ENCODE assay signal across 8 mouse cellular contexts in genomic region chr8:105825506-105825905, GRCm38 (mm10). TPM values are rescaled to one million over a fixed set of nuclear protein-coding genes. Genes with fewer than 3 reads are reported as not detected.
DNase-seq lines count a peak whose midpoint lies in the region; ATAC-seq and TF ChIP-seq lines count a peak whose summit lies in the region.

No protein-coding gene starts in this region.

- H3K9me3 ChIP-seq in heart, embryonic 10.5 days, result no peaks in the 10 kb centered on the region
- H3K9me3 ChIP-seq in hindbrain, embryonic 13.5 days, result no peaks in the 10 kb centered on the region
- no peaks in the 10 kb centered on the region for H3K9me3 ChIP-seq in midbrain, embryonic 11.5 days (ENCODE audit: control insufficient read depth, low read length)

- peak overlapping the region; percentile 97; the same call in 1 of the 2 replicates for H3K4me3 ChIP-seq in heart, embryonic 10.5 days
- H3K4me3 ChIP-seq in hindbrain, embryonic 13.5 days, result peak overlapping the region; percentile 97
- peak overlapping the region; percentile 80; the same call in 1 of the 2 replicates for H3K4me3 ChIP-seq in midbrain, embryonic 11.5 days (ENCODE audit: low read depth, low read length)
- H3K4me3 ChIP-seq in thymus, adult 2 months (ENCODE audit: control insufficient read depth, insufficient read depth, low read length), result no peak overlapping the region

- peaks cover 22% of the 10 kb centered on the region for H3K4me1 ChIP-seq in heart, embryonic 10.5 days
- H3K4me1 ChIP-seq in hindbrain, embryonic 13.5 days (replicated peaks), result peaks cover 28% of the 10 kb centered on the region
- H3K4me1 ChIP-seq in midbrain, embryonic 11.5 days (ENCODE audit: control insufficient read depth, insufficient read depth, low read length), result peaks cover 10% of the 10 kb centered on the region
- peaks cover 9% of the 10 kb centered on the region; the same call in 1 of the 2 replicates for H3K4me1 ChIP-seq in thymus, adult 2 months (replicated peaks; ENCODE audit: control insufficient read depth, insufficient read depth, low read length)

- WGBS in heart, embryonic 10.5 days, result 90% methylated on average over 4 of the region's 4 CpGs
- WGBS in hindbrain, embryonic 13.5 days, result 81% methylated on average over 4 of the region's 4 CpGs
- 91% methylated on average over 4 of the region's 4 CpGs for WGBS in midbrain, embryonic 11.5 days
- 25% methylated on average over 4 of the region's 4 CpGs for WGBS in thymus, adult 2 months

- H3K36me3 ChIP-seq in heart, embryonic 10.5 days, result peaks cover 47% of the 10 kb centered on the region
- peaks cover 42% of the 10 kb centered on the region for H3K36me3 ChIP-seq in hindbrain, embryonic 13.5 days
- peaks cover 20% of the 10 kb centered on the region for H3K36me3 ChIP-seq in midbrain, embryonic 11.5 days (ENCODE audit: control insufficient read depth, insufficient read depth, low read length)
- no peaks in the 10 kb centered on the region; the same call in 1 of the 2 replicates for H3K36me3 ChIP-seq in thymus, adult 2 months (ENCODE audit: control insufficient read depth, insufficient read depth, low read length)

- no peak for ATAC-seq in hindbrain, embryonic 13.5 days (ENCODE audit: low FRiP score)
- ATAC-seq in midbrain, embryonic 11.5 days (ENCODE audit: low FRiP score), result no peak
- no peak for ATAC-seq in inflammation-experienced regulatory T-cells, adult 6 months
- ATAC-seq in erythroid progenitor cell, adult 5-6 weeks (replicated peaks; ENCODE audit: low FRiP score, poor library complexity, severe bottlenecking), result no peak

- no peak overlapping the region for H3K27ac ChIP-seq in heart, embryonic 10.5 days
- H3K27ac ChIP-seq in hindbrain, embryonic 13.5 days, result no peak overlapping the region
- no peak overlapping the region for H3K27ac ChIP-seq in midbrain, embryonic 11.5 days (ENCODE audit: low read depth, low read length)
- H3K27ac ChIP-seq in thymus, adult 2 months (ENCODE audit: control insufficient read depth, insufficient read depth, low read length), result no peak overlapping the region

- intact Hi-C loops in heart, postnatal 36 days (cut with DNase I), result no loop called here

- H3K27me3 ChIP-seq in heart, embryonic 10.5 days (ENCODE audit: insufficient read depth, poor library complexity, severe bottlenecking), result no peaks in the 10 kb centered on the region
- no peaks in the 10 kb centered on the region for H3K27me3 ChIP-seq in hindbrain, embryonic 13.5 days
- H3K27me3 ChIP-seq in midbrain, embryonic 11.5 days (ENCODE audit: control insufficient read depth, insufficient read depth, low read length), result no peaks in the 10 kb centered on the region
- no peaks in the 10 kb centered on the region for H3K27me3 ChIP-seq in thymus, adult 2 months (ENCODE audit: control insufficient read depth, insufficient read depth, low read length)

- no peak for TF ChIP-seq CTCF in thymus, adult 2 months (IDR thresholded peaks at IDR 0.05; ENCODE audit: borderline replicate concordance, control insufficient read depth, extremely low read depth, insufficient read depth, low read length, poor library complexity)

- H3K9ac ChIP-seq in hindbrain, embryonic 13.5 days, result peak overlapping the region; percentile 96
- no peak overlapping the region for H3K9ac ChIP-seq in midbrain, embryonic 11.5 days (ENCODE audit: low read length)

- H3K4me2 ChIP-seq in hindbrain, embryonic 13.5 days, result peak overlapping the region; percentile 98
- H3K4me2 ChIP-seq in midbrain, embryonic 11.5 days, result peak overlapping the region; percentile 89; the same call in 1 of the 2 replicates

- DNase-seq in heart, embryonic 10.5 days (ENCODE audit: low spot score), result no peak
- DNase-seq in heart, postnatal 36 days, result no peak
- DNase-seq in T-cell, adult 2 months (ENCODE audit: low spot score), result peak; percentile 77
- no peak for DNase-seq in midbrain, embryonic 11.5 days (ENCODE audit: low spot score, missing footprints)
- DNase-seq in thymus, adult 2 months, result no peak

- TF ChIP-seq POLR2A in thymus, adult 2 months (IDR thresholded peaks at IDR 0.05; ENCODE audit: control insufficient read depth, extremely low read depth, insufficient read depth, low read length, poor library complexity), result no peak

RNA-seq across cellular contexts. Expression of gene Ranbp10, which starts 1.6 kb away (rescaled TPM):
- polyA plus RNA-seq in heart, embryonic 10.5 days (2016; fragmentation: Nextera tagmentation; extraction: Ambion mirVana), result 8.6 and 10.4 TPM in 2 replicates
- total RNA-seq in heart, postnatal 36 days (2021), result 10 to 100 TPM; 19.8 TPM
- 11.5 and 14.3 TPM in 2 replicates for polyA plus RNA-seq in hindbrain, embryonic 13.5 days (2015; fragmentation: Nextera tagmentation; extraction: Ambion mirVana)
- 10.9 and 11.2 TPM in 2 replicates for polyA plus RNA-seq in midbrain, embryonic 11.5 days (2014; fragmentation: Nextera tagmentation; extraction: Ambion mirVana)
- 1 to 10 TPM; 5.3 to 8.7 (median 5.9) TPM for polyA plus RNA-seq in inflammation-experienced regulatory T-cells, adult 6 months (2017; shearing (Covaris generic))
- 306 and 341 TPM in 2 replicates for total RNA-seq in erythroid progenitor cell, adult 5-6 weeks (2015; ENCODE audit: low replicate concordance)
- 296 and 297 TPM in 2 replicates for total RNA-seq in erythroid progenitor cell, adult 5-6 weeks (2017; ENCODE audit: low replicate concordance)
- polyA plus RNA-seq in thymus, adult 2 months (2012; rRNA removed), result 47.1 and 53.0 TPM in 2 replicates

RNA-seq across cellular contexts. Expression of gene Tsnaxip1, which starts 2.0 kb away (rescaled TPM):
- polyA plus RNA-seq in heart, embryonic 10.5 days (2016; fragmentation: Nextera tagmentation; extraction: Ambion mirVana), result 0.06 TPM in 2 replicates
- total RNA-seq in heart, postnatal 36 days (2021), result not detected
- polyA plus RNA-seq in hindbrain, embryonic 13.5 days (2015; fragmentation: Nextera tagmentation; extraction: Ambion mirVana), result 0.80 and 1.6 TPM in 2 replicates
- polyA plus RNA-seq in midbrain, embryonic 11.5 days (2014; fragmentation: Nextera tagmentation; extraction: Ambion mirVana), result 0.15 and 0.18 TPM in 2 replicates
- polyA plus RNA-seq in inflammation-experienced regulatory T-cells, adult 6 months (2017; shearing (Covaris generic)), result not detected
- total RNA-seq in erythroid progenitor cell, adult 5-6 weeks (2015; ENCODE audit: low replicate concordance), result 2.9 TPM in 1 of 2 replicates, not detected in the other
- 1.4 TPM in 1 of 2 replicates, not detected in the other for total RNA-seq in erythroid progenitor cell, adult 5-6 weeks (2017; ENCODE audit: low replicate concordance)
- polyA plus RNA-seq in thymus, adult 2 months (2012; rRNA removed), result 0.05 TPM in 2 replicates

RNA-seq across cellular contexts. Expression of gene Cenpt, which starts 27.6 kb away (rescaled TPM):
- 46.5 and 55.2 TPM in 2 replicates for polyA plus RNA-seq in heart, embryonic 10.5 days (2016; fragmentation: Nextera tagmentation; extraction: Ambion mirVana)
- total RNA-seq in heart, postnatal 36 days (2021), result 1 to 10 TPM; 2.0 to 2.6 TPM
- polyA plus RNA-seq in hindbrain, embryonic 13.5 days (2015; fragmentation: Nextera tagmentation; extraction: Ambion mirVana), result 59.7 and 61.1 TPM in 2 replicates
- polyA plus RNA-seq in midbrain, embryonic 11.5 days (2014; fragmentation: Nextera tagmentation; extraction: Ambion mirVana), result 58.1 and 60.4 TPM in 2 replicates
- 10 to 100 TPM; 13.8 to 22.1 (median 18.4) TPM for polyA plus RNA-seq in inflammation-experienced regulatory T-cells, adult 6 months (2017; shearing (Covaris generic))
- 57.0 and 57.3 TPM in 2 replicates for total RNA-seq in erythroid progenitor cell, adult 5-6 weeks (2015; ENCODE audit: low replicate concordance)
- 55.2 and 94.3 TPM in 2 replicates for total RNA-seq in erythroid progenitor cell, adult 5-6 weeks (2017; ENCODE audit: low replicate concordance)
- 53.2 TPM in 2 replicates for polyA plus RNA-seq in thymus, adult 2 months (2012; rRNA removed)

RNA-seq across cellular contexts. Expression of gene Thap11, which starts 29.4 kb away (rescaled TPM):
- polyA plus RNA-seq in heart, embryonic 10.5 days (2016; fragmentation: Nextera tagmentation; extraction: Ambion mirVana), result 61.6 and 74.0 TPM in 2 replicates
- 10 to 100 TPM; 26.5 to 28.3 TPM for total RNA-seq in heart, postnatal 36 days (2021)
- 58.7 and 60.6 TPM in 2 replicates for polyA plus RNA-seq in hindbrain, embryonic 13.5 days (2015; fragmentation: Nextera tagmentation; extraction: Ambion mirVana)
- polyA plus RNA-seq in midbrain, embryonic 11.5 days (2014; fragmentation: Nextera tagmentation; extraction: Ambion mirVana), result 66.5 and 70.5 TPM in 2 replicates
- polyA plus RNA-seq in inflammation-experienced regulatory T-cells, adult 6 months (2017; shearing (Covaris generic)), result 1 to 10 TPM; 5.5 to 6.7 (median 6.0) TPM
- total RNA-seq in erythroid progenitor cell, adult 5-6 weeks (2015; ENCODE audit: low replicate concordance), result 9.6 and 22.0 TPM in 2 replicates
- 11.0 and 18.6 TPM in 2 replicates for total RNA-seq in erythroid progenitor cell, adult 5-6 weeks (2017; ENCODE audit: low replicate concordance)
- polyA plus RNA-seq in thymus, adult 2 months (2012; rRNA removed), result 75.3 and 84.9 TPM in 2 replicates

RNA-seq across cellular contexts. Expression of gene Nutf2, which starts 34.9 kb away (rescaled TPM):
- 274 and 314 TPM in 2 replicates for polyA plus RNA-seq in heart, embryonic 10.5 days (2016; fragmentation: Nextera tagmentation; extraction: Ambion mirVana)
- total RNA-seq in heart, postnatal 36 days (2021), result 10 to 100 TPM; 33.0 to 42.4 TPM
- polyA plus RNA-seq in hindbrain, embryonic 13.5 days (2015; fragmentation: Nextera tagmentation; extraction: Ambion mirVana), result 186 and 205 TPM in 2 replicates
- polyA plus RNA-seq in midbrain, embryonic 11.5 days (2014; fragmentation: Nextera tagmentation; extraction: Ambion mirVana), result 300 and 367 TPM in 2 replicates
- polyA plus RNA-seq in inflammation-experienced regulatory T-cells, adult 6 months (2017; shearing (Covaris generic)), result 10 to 100 TPM; 10.8 to 70.1 (median 13.0) TPM
- total RNA-seq in erythroid progenitor cell, adult 5-6 weeks (2015; ENCODE audit: low replicate concordance), result 57.8 and 102 TPM in 2 replicates
- 15.3 and 42.5 TPM in 2 replicates for total RNA-seq in erythroid progenitor cell, adult 5-6 weeks (2017; ENCODE audit: low replicate concordance)
- polyA plus RNA-seq in thymus, adult 2 months (2012; rRNA removed), result 52.4 and 54.4 TPM in 2 replicates
